Mouse (Mus musculus) bone marrow macrophage, adult 2 months (primary cell): ENCODE data around the gene Tardbp. TPM values are rescaled to one million over a fixed set of nuclear protein-coding genes. Genes with fewer than 3 reads are reported as not detected.
A peak's percentile ranks its signal among the peaks of the same experiment; 100 is the strongest.

Experiments used
- H3K27ac ChIP-seq: 2 replicates; pipeline ENCODE4 v1.5.1; 2012; ENCODE audit warnings: low read depth, low read length; ENCODE audit not compliant: insufficient read depth
- H3K4me1 ChIP-seq: 2 replicates; pipeline ENCODE4 v1.6.1; 2012; ENCODE audit warnings: low read length; ENCODE audit not compliant: control insufficient read depth, insufficient read depth
- H3K4me3 ChIP-seq: 2 replicates; pipeline ENCODE4 v1.5.1; 2012; ENCODE audit warnings: mild to moderate bottlenecking, low read length, moderate library complexity; ENCODE audit not compliant: insufficient read depth
- CTCF ChIP-seq: IDR thresholded peaks from 2 replicates; pipeline ENCODE4 v1.5.1; 2012; ENCODE audit warnings: low read depth, mild to moderate bottlenecking, low read length, moderate library complexity
- POLR2A ChIP-seq: IDR thresholded peaks from 2 replicates; pipeline ENCODE4 v1.6.1; 2012; ENCODE audit warnings: mild to moderate bottlenecking, low read depth, low read length, borderline replicate concordance
- polyA plus RNA-seq: library from polyadenylated mRNA; stranded (reverse); fragments of >200 nt; gene quantifications from 2 replicates; pipeline ENCODE4 v1.2.4, GENCODE M21; 2012; ENCODE audit not compliant: missing spikeins, insufficient read depth, insufficient read length

The Tardbp gene
- 180 and 197 TPM in 2 replicates for polyA plus RNA-seq

DNA sequence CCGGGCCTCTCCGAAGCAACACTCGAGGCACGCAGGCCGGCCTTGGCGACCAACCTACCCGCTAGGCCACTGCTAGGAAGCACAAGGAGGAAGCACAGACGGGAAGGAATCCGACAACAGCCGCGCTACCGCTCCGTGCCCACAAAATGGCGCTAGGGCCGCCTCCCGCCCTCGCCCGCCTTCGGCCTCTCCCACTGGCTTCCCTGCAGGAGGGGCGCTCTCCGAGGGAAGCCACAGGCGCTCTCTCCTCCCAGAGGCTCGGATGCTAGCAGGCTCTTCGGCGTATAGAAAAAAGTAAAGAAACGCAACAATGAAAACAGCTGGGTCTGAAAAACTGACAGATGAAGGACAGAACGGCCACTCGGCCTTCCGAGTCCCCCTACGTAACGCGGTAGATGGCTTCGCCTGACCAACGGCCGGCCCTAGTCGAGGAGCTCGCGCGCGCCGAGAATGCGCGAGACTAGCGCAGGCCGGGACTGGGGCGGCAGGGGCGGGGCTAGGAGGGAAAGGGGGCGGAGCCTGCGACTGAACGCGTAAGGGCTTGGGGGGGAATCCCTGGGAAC is at the start of gene Tardbp:
Tardbp (minus strand) TSS at position 397 of the 563 bp plus-strand sequence.
- Histone ChIP-seq H3K4me1 (peaks cover 21% of the 10 kb centered on the region), H3K27ac (peak within 1 kb of the TSS; percentile 94), H3K4me3 (peak within 1 kb of the TSS; percentile 96)
- TF ChIP-seq CTCF (no peak), POLR2A (no peak)

DNA sequence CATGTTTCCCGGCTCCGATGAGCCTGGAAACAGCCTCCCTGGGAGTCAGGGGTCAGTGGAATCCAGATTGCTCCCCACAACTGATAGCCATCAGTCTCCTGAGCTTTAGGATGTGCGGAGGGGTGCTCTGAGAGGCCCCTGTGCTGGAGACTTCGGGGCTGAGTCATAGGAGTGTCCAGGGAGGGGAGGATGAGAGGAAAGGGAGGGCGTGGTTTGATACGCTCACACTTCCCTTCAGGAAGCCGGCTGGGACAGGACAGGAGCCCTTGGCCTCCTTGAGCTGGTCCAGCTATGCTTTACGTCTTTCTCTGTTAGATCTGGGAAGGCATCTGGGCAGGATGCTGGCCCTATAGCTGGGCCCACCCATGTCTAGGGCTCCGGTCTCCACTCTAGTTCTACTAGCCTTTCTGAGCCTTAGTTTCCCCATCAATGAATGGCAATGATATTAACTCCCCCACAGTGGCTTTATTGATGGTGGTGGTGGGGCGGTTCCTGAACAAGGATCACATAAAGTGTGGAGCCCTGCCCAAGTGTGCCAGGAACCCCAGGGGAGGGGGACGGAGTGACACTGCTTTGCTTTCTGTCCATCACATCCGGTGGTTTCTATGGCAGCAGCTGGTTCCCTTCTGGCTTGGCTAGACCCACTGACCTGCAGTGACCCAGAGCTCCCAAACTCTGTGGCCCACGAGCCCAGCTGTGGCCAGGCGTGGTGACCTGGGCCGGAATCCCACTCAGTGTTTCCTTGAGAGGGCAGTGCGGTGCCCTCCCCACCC is 49.6 kb upstream of the Tardbp start:
- peak overlapping the region; percentile 63 for H3K27ac ChIP-seq
- H3K4me1 ChIP-seq = peaks cover 32% of the 10 kb centered on the region
- TF ChIP-seq POLR2A (no peak), CTCF (no peak)
- peak overlapping the region; percentile 9; the same call in 1 of the 2 replicates for H3K4me3 ChIP-seq

DNA sequence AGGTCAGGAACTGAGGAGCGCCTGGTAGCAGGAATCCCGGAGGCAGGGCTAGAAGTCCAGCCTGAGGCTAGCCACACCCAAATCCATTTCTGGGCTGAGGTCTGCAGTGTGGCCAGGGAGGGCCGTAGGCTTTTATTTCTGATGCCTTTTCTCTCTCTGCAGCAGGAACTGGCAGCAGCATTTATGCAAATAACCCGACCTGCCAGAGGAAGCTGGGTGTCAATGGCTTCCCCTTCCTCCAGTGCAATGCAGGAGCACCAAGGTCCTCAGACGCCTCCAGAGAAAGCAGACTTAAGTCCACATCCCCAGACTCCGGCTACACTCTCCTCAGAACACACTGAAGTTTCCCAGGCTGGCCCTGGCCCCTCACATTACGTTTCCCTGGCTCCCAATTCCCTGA is 48.2 kb upstream of the Tardbp start:
- peaks cover 33% of the 10 kb centered on the region for H3K4me1 ChIP-seq
- H3K4me3 ChIP-seq = no peak overlapping the region
- peak overlapping the region; percentile 53 for H3K27ac ChIP-seq
- TF ChIP-seq CTCF (no peak), POLR2A (no peak)

DNA sequence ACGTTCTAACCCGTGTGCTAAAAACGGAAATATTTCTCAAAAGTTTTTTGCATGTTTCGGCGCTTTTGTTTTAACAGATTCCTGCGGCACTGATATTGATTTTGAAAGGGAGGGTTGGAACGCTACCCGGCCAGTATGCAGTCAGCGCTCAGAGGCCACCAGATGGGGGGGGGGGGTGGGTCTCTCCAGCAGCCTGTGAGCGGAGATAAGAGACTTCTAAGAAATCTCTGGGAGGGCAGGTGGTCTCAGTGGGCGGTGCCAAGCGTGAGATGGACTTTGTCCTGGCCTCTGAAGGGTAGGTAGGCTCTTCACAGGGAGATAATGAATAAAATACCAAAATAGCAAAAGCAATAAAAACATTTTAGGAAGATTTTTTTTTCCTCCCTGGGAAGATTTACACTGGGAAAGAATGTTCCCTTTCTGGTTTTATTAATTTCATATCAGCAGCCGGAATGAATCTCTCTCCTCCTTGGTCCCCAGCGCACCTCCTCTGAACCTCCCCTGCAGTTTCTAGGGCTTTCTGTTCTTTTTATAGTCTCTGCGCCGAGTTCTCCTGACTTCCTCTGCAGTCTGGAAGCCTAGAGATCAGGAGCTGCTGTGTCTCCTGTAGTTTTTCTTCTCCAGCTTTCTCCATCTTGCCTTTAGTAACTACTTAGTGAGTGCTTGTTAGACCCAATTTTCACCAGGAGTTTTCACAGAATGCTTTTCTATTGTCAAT is 44.6 kb upstream of the Tardbp start:
- H3K4me1 ChIP-seq = peaks cover 50% of the 10 kb centered on the region
- no peak for TF ChIP-seq CTCF
- H3K27ac ChIP-seq = no peak overlapping the region
- no peak overlapping the region for H3K4me3 ChIP-seq

DNA sequence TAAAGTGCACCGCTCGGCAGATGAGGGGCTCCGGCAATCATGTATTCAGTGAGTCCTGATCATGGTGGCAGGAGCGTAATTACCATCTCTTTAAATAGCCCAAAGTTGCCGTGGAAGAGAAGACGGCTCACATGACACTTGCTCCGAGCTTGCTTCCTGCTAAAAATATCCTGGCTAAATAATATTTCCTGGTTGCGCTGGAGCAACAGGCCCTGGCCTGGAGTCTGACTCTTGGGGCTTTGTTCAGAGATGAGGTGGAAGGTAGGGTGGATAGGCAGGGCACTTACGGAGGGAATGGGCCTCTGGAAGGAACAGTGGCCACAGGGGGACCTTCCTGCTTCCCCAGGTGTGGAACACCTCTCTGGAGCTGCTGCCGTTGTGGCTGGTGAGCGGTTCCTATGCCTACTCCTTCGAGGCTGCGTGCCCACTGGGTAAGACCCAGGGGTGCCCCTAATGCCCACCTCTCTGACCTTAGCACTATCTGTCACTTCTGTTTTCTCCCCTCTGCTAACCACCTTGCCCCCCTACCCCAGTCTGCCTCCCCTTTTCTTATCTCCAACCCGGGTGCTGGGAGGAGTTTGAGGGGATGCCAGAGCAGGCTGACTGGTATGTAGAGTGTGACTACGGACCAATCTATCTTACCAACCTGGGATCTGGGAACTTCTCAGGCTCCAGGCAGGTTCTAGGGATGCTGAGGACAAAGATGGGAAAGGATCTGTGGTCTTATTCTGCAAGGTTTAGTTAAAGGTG is 40.4 kb upstream of the Tardbp start:
- Histone ChIP-seq H3K4me1 (peaks cover 40% of the 10 kb centered on the region), H3K4me3 (peak overlapping the region; percentile 49), H3K27ac (peak overlapping the region; percentile 73)
- TF ChIP-seq POLR2A = no peak
- TF ChIP-seq CTCF = no peak

DNA sequence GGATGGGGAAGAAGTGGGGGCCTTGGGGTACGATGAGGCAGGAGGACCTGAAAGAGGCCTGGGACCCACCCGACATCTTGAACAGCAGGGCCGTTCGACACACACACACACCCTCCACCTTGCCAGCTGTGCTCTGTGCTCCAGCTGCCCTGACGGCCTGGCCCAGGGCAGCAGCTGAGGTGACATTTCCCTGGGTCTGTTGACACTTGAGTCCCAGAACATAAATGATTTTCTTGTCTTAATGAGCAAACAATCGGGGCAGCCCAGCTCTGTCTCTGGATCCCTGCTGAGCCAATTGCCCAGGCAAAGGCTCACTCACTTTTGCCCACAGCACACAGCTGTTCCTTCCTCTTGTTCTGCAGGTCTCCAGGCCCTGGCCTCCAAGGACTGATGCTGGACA is 37.2 kb upstream of the Tardbp start:
- TF ChIP-seq POLR2A (no peak), CTCF (no peak)
- H3K4me1 ChIP-seq = peaks cover 36% of the 10 kb centered on the region
- no peak overlapping the region for H3K4me3 ChIP-seq
- no peak overlapping the region for H3K27ac ChIP-seq

DNA sequence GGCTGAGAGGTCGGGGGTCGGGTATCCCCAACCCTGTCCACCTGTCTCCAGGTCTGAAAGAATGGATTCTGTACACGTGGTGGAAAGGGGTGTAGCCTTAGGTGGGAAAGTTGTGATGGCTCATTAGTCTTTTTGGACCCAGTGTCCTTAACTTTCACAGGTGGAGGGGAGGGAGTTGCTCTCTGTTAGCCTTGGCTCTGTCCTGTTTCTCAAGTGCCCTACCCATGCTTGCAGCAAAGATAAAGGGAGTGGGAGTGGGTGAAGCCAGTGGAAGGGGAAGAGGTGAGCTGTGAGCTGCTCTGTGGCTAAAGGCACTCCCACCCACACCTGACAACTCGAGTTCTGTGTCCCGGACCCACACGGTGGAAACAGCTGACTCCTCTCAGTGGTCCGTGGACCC is 36.5 kb upstream of the Tardbp start:
- no peak for TF ChIP-seq CTCF
- TF ChIP-seq POLR2A = no peak
- Histone ChIP-seq H3K27ac (no peak overlapping the region), H3K4me3 (no peak overlapping the region), H3K4me1 (peaks cover 30% of the 10 kb centered on the region)

DNA sequence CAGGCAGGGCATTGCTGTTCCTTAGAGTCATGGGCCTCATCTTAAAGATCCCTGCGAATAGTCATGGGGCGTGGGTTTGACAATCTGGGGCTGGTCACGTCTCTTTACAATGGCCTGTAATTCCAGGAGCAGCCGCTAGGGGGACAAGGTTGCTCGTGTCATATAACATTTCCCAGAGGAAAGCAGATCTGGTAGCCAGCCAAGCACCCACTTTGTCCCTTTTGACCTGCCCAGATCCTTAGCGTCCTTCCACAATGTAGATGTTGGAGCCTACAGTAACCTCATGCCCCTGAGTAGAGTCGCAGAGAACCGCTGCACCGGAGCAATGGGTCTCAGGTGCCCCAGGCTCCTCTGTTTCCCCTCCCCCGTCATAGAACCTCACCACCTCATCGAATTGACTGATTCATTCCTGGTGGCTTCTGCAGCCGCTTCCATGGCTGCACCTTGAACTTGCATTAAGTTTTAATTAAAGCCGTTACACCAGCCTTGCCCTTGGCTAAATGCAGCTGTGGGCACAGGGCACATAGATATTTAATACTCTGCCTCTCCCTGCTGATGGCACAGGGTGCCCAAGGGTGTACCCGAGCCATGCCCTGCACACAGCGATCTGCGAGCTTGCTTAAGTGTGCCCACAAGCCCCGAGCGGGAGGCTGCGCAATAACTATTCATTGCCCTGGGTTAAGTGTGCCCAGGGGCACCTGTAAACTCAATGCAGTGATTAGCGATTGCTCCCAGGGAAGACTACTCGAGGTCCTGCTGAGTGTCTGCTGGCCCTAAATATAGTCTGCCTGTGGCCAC is 35.5 kb upstream of the Tardbp start:
- Histone ChIP-seq H3K27ac (no peak overlapping the region), H3K4me3 (no peak overlapping the region), H3K4me1 (peaks cover 28% of the 10 kb centered on the region)
- TF ChIP-seq CTCF = peak; percentile 44; the same call in 1 of the 2 replicates
- TF ChIP-seq POLR2A = no peak

DNA sequence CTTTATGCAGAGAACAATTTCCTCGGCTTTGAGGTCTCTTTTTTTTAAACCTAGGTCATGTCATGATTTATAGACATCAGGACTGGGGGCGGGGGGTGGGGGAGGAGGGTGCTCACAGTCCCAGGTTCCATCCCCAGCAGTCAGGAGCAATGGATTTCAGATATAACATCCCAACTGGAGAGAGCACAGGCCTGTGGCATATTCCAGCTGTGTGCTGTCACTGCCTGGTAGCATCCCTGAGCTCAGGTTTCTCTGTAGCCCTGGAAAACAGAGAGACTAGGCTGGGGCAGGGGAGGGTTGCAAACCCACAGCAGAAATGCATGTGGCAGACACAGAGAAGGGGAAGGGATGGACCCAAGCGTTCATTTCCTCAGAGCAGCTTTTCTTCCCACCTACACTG is 33.4 kb upstream of the Tardbp start:
- TF ChIP-seq POLR2A (no peak), CTCF (no peak)
- H3K27ac ChIP-seq = no peak overlapping the region
- no peak overlapping the region for H3K4me3 ChIP-seq
- peaks cover 31% of the 10 kb centered on the region for H3K4me1 ChIP-seq
